Mouse (Mus musculus) natural killer cell, adult 2 months (primary cell): ENCODE data around the gene Gm49405.
A peak's percentile ranks its signal among the peaks of the same experiment; 100 is the strongest.

Source experiments
- DNase-seq, 2 experiments: peaks; one replicate each; pipeline ENCODE4 v3.0.0; 2022; ENCODE audit warnings: low spot score in 2 of 2

The Gm49405 gene

GRCm38 (mm10) chr19:3986334-3986733, 14.1 kb upstream of the Gm49405 start, which contains the start of gene Acy3:
Gene Acy3, plus strand, starts transcription at chr19:3986570.
- no peak for DNase-seq

GRCm38 (mm10) chr19:3988066-3988465, 12.4 kb upstream of the Gm49405 start:
- DNase-seq = no peak

DNA sequence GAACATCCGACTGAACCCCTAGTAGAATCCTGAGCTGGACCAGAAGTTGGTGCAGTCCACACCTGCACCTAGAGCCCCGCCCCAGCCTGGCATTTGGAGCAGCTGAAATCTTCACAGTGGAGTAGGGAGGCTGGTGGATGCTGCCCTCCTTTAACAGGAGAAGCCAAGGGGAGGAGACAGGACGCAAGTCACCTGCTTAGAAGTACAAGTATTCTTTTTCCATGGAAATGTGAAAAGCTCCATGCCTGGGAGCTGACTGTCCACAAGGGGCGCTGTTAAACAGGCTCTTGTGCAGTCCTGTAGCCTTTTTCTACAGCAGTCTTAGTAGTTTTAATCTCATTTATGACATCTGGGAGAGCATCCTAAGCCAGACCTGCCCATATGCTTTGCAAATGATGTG, 11.7 kb upstream of the Gm49405 start:
- no peak for DNase-seq

GRCm38 (mm10) chr19:3990804-3991203, 9.6 kb upstream of the Gm49405 start:
- DNase-seq = no peak

DNA sequence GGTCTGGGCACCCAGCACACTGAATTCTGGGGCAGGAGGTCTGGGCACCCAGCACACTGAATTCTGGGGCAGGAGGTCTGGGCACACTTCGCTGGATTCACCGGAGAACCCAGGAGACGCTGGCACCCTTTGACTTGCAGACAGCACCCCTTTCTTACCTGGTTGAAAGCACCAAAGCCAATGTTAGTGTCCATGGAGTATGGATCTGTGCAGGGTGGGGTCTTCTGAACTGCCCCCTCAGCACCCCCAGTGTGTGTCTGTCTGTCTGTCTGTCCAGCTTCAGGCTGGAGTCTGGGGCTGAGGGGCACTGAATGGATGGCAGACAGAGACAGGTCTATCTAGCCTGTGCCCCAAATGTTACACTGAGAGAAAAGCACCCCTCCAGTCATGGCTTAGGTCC, 8.9 kb upstream of the Gm49405 start:
- no peak for DNase-seq

DNA sequence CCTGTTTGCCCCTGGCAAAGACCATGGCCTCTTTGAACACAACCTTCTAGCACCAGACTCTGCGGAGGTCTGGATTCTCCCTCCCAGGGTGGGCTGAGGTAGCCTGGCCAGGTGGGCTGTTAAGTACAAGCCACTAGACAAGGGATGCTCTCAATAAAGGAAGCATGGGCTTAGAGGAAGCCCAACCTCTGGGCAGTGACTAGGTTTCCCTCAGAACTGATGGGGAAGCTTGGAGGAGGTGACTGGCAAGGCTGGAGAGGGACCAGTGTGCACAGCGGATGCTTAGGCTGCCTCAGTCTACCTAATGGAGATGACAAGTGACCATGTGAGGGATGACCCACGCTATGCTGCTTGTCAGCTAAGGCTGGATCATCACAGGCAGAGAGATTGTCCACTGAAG, 8.5 kb upstream of the Gm49405 start:
- no peak for DNase-seq

- no peak for DNase-seq
These were observed 8.0 kb upstream of the Gm49405 start, which contains the start of gene Tbx10 for GRCm38 (mm10) chr19:3992416-3992815. Gene Tbx10, plus strand, starts transcription at chr19:3992752.

DNA sequence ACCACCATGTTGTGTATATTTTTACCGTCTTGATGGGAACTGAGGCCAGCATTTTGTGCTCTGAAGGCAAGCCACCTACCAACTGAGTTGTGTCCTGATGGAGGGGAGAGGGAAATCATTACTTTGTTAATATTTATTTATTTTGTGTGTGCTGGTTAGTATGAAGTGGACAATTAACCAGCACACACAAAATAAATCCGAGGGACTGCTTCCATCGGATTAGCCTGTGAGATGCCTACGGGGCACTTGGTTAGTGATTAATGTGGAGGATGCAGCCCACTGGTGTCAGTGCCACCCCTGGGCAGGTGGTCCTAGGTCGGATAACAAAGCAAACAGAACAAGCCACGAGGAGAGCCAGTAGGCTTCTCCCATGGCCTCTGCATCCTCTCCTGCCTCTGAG, 5.5 kb upstream of the Gm49405 start:
- no peak for DNase-seq

DNA sequence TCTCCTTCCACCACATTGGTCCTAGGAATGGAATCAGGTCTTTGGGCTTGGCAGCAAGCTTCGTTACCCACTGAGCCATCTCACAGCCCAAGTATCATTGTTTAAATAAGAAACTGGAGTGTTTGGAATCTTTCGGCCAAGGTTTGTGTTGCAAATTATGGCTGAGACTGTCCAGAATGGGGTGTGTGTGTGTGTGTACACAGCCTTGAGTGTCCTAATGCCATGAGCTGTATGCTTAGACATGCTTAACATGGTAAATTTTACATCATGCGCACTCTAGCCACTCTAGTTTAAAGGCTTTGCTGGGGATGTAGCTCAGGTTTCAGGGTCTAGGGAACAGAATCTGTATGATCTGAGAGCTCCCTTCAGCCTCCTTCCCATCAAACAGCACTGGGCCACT, 4.9 kb upstream of the Gm49405 start:
- no peak for DNase-seq

DNA sequence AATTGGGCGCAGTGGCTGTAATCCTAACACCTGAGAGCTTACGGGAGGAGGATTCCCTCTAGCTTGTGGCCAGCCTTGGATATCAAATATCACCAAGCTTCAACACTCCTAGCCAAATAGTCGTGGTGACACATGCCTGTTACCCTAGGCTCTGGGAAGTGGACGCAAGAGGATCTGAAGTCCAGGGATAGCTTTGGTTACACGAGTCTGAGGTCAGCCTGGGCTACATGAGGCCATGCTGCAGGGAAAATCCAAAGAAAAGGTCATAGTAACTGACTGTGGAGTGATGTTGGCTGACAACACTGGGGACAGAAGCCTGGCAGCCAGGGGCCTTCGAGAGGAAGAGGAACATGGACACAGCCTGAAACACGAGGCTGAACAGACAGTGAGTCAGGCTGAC, 4.3 kb upstream of the Gm49405 start:
- no peak for DNase-seq

GRCm38 (mm10) chr19:3996747-3997146, 3.7 kb upstream of the Gm49405 start:
- no peak for DNase-seq

- DNase-seq = no peak
These were observed 3.2 kb upstream of the Gm49405 start for GRCm38 (mm10) chr19:3997231-3997630.

GRCm38 (mm10) chr19:3998335-3998734, 2.1 kb upstream of the Gm49405 start:
- DNase-seq = no peak

DNA sequence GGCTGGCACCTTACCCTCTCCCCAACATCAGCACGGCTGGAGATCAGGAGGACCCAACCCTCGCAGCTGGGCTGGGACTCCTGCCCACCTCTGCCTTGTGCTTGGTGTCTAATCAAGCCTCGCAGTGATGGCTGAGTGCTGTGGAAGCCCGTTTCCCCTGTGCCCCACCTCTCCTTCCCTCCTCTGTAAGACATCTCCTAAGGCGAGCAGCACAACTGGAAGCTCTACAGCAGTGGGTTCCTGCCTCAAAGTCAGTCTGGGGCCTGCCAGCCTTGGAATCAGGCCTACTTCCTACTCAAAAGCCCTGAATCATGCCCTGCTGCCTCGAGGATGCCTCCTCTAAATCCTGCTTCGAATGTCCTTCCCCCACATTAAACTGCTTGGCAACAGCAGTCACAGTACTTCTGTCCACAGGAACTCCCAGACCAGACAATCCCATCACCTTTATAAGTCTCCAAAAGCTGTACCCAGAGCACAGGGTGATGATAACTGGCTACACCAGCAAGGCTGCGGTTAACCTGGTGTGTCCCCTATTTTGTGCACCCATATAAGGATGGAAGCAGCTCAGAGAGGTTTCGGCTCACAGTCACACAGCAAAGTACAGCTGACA, 1.2 kb upstream of the Gm49405 start:
- DNase-seq = no peak

- no peak for DNase-seq
These were observed 611 bp downstream of the Gm49405 start for GRCm38 (mm10) chr19:4000949-4001525.

DNA sequence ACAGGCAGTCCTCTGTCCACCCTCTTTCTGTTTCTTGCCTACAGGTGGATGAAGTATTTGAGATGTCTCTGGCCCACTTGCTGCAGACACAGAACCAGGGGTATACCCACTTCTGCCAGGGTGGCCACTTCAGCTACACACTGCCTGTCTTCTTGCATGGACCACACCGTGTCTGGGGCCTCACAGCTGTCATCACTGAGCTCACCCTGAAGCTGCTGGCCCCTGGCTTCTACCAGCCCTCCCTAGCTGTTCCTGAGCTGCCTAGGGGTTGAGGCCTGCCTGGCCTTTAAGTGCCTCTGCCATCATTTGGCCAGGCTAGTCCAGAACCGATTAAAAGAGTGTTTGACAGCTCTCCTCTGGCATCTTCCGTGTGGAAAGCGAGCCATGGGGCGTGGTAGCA, 1.3 kb downstream of the Gm49405 start:
- no peak for DNase-seq

- DNase-seq = no peak
These were observed 2.7 kb downstream of the Gm49405 start, which contains the start of gene Doc2g for GRCm38 (mm10) chr19:4003112-4003511. Gene Doc2g, plus strand, starts transcription at chr19:4003313.

DNA sequence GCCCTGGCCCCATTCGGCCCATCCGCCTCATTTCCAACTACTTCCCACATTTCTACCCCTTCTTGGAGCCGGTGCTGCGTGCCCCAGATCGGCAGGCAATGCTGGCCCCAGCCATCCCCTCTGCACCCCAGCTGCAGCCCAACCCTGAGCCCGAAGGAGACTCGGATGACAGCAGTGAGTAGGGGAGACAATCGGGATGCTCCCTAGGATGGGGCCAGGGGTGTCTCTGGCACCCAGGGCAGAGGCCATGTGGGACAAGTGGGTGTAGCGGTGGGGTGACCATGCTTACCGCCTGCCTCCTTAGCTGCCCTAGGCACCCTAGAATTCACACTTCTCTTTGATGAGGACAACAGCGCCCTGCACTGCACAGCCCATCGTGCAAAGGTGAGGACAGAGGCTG, 3.2 kb downstream of the Gm49405 start:
- no peak for DNase-seq

DNA sequence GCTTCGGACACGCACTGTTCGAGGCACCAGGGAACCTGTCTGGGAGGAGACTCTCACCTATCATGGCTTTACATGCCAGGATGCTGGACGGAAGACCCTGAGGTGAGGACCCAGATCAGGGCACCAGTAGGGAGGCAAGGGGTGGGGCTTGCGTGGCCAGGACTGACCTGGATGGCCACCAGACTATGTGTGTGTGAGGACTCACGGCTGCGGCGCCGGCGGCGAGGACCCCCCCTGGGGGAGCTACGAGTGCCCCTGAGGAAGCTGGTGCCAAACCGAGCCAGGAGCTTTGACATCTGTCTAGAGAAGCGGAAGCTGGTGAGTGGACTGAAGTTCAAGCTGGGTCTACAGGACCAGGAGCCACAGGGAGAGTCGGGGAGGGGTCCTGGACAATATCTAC, 3.9 kb downstream of the Gm49405 start:
- no peak for DNase-seq

- DNase-seq = no peak
These were observed 4.7 kb downstream of the Gm49405 start for GRCm38 (mm10) chr19:4005091-4005490.

- DNase-seq = no peak
These were observed 5.5 kb downstream of the Gm49405 start for GRCm38 (mm10) chr19:4005971-4006370.

- no peak for DNase-seq
These were observed 10.7 kb downstream of the Gm49405 start for GRCm38 (mm10) chr19:4011086-4011485.

DNA sequence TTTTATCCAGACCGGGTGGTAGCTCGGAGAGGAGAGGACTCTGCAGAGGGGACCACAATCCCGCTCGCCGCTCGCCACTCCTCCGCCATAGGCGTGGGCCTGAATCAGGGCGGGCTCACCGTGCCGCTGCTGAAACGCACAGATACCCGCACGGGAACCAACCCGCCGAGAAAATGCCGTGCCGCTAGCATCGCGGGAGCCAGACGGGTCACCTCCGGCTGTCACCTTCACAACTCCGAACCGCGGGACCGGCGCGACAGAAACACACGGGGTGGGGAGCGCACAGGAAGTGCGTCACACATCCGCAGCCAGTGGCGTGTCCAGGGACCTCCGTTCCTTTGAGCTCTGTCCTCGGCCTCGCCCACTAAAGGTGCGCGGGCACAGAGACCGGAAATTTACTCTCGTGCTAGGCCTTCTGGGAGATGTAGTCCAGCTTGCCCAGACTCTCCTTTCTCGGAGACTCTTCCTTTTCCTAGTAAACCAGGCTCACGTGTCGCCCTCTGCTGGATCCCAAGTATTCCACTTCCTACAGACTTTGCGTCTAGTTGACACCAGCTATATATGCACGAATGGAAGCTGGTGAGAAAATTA, 12.1 kb downstream of the Gm49405 start, which contains the start of gene Ndufv1:
Gene Ndufv1 (minus strand): TSS at position 375 of the 591 bp plus-strand sequence.
- peak; percentile 94 to 95 for DNase-seq
